Mouse (Mus musculus): ENCODE results near the gene Paip2b.
"Not testable (repeated sequence)": the region's sequence is repeated elsewhere in the genome, so short reads cannot be mapped to it uniquely, and the experiment has no call there.

Gene Paip2b

DNA sequence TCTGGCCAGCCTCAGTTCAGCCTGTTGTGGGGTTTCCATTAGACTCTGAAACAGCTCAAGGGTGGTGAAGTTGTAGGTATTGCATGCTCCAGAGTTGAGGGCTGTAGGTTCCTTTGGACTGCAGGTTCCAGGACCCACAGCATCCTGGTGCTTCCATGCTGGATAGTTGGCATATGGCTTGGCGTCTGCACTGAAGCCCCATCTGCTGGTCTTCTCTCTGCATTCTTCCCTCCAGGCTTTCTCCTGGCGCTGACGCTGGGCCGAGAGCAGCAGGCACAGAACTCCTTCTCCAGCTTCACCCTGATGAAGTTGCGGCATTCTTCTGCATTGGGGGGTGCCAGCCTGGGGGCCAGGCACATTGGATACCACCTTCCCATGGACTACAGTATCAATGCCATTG, 29.5 kb downstream of the Paip2b start:
- DNase-seq (ENCODE audit: low spot score): no peak

DNA sequence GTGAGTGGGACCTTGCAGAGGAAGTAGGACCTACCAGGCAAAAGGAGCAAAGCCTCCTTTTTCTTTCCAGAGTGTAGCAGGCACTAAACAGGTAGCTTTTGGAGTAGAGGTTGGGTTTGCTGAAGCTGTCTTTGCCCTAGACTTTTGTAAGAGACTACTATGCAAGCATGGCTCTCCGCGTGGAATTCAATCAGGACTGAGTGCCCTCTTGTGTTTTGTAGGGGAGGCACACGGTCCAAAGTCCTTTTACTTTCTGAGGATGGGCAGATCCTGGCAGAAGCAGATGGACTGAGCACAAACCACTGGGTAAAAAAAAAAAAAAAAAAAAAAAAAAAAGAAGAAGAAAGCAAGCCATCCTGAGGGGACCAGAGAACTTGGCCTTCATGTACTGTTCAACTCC, 34.9 kb downstream of the Paip2b start:
- DNase-seq (ENCODE audit: low spot score): no peak

DNA sequence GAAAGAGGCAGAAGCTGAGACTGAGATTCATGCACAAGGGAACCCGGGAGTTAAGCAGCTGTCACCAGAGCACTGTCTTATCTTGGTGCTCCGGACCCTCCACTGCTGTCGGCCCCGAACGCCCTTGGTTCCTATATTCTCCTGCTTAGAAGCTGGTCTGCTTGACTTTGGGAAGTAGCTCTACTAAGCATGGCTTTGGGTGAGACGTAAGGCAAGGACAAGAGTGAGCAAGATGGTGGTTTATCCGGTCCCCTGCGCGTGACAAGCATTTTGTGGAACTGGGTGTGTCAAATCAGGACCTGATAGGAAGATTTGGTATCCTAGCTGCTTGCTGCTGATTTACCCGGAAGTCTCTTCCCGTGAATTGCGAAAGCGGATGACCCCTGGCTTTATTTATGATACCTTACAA, 36.0 kb downstream of the Paip2b start:
- DNase-seq (ENCODE audit: low spot score): no peak

DNA sequence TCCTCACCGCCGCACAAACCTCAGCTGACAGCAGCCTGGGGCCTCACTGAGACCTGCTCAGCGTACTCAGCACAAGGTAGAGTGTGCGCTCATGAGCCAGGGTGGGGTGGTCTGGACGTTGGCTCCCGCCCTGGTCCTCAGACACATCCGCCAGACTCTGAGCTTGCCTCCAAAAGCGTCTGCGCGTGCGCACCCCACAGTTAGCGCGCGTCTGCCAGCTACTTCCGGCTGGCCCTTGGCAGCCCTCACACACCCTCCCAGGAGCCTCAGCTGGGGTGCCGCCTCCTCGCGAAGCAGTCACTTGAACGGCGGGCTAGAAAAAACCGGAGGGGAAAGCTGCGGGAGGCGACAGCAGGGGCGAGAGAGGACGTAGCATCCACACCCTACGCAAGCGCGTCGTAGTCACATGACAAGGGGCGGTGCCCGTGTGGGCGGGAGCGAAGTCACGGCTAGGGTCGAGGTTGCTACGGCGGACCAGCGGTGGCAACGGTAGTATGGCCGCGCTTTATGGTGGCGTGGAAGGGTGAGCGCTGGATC, 36.7 kb downstream of the Paip2b start, which contains the start of gene Nagk:
Nagk (plus strand) TSS at position 223 of the 537 bp plus-strand sequence.
- DNase-seq (ENCODE audit: low spot score): peak; percentile 88

DNA sequence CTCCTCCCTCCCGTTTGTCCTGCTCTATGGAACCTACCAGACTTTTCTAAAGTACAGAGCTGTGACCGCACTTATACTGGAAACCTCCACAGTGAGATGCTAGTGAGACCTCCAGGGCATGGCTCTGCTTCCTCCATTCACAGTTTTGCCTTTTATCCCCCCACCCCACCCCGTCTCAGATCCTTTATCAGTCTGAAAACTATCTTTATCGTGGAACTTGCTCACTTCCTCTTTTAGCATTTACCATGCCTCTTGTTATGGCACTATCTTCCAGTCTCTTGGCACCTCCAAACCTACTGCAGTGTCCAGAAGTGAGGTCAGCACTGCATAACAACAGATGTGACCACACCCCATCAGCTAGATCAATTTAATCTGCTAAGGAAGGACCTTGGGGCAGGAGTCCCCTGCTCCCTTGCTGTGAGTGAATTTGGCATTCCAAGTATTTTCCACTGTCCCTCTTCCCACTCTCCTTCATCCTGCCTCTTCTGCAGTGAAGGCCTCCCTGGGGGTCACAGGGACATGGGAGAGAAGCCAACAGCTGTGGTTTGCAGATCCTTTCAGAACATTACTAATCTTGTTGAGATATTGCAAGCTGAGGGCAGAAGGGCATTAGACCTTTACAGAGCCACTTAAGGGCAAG, 40.2 kb downstream of the Paip2b start:
- no peak for DNase-seq (ENCODE audit: low spot score)

DNA sequence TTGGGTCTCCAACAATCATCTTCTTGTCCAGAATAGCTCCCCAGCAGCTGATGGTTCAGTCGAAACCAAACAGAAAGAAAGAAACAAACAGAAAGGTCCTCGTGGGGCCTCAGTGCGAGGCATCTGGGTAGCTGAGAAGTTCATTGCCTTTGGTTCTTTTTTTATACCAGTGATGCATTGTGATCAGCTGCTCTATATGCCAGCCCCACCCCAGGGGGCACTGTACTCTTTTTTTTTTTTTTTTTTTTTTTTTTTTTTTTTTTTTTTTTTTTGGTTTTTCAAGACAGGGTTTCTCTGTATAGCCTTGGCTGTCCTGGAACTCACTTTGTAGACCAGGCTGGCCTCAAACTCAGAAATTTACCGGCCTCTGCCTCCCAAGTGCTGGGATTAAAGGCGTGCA, 41.0 kb downstream of the Paip2b start:
- not testable (repeated sequence) for DNase-seq (ENCODE audit: low spot score)

DNA sequence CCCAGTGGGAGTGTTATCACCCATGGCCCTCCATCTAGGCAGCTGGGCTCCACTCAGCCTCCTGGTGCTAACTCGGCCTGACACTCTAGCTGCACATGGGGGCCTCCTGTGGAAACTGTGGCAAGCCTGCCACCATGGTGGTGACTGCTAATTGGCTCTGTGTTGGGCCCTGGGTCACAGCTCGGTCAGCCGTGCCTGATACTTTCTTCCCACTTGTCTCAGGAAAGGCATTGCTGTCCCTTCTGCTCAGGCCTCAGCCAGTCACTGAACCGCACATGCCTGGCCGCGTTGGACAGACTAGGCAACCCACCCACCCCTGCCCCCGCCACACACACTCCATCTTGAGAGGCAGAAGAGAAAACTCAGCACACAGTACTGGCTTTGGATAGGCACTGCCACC, 43.0 kb downstream of the Paip2b start:
- no peak for DNase-seq (ENCODE audit: low spot score)

DNA sequence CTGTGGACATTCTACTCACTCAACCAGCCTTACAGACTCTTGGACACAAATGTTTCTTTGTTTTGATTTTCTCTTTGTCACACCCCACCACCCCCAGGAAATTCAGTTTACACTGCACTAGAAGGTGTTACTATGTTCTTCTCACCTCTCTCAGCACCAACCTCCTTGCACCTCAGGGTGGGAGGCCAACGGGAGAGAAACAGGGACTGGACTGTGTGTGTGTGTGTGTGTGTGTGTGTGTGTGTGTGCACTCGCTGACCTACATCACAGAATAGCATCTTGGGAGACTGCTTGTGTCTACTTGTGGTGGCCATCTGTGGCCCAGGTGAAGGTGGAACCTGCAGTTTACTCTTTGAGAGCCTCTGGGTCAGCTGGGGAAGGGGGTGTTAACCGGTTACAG, 45.1 kb downstream of the Paip2b start:
- no peak for DNase-seq (ENCODE audit: low spot score)

DNA sequence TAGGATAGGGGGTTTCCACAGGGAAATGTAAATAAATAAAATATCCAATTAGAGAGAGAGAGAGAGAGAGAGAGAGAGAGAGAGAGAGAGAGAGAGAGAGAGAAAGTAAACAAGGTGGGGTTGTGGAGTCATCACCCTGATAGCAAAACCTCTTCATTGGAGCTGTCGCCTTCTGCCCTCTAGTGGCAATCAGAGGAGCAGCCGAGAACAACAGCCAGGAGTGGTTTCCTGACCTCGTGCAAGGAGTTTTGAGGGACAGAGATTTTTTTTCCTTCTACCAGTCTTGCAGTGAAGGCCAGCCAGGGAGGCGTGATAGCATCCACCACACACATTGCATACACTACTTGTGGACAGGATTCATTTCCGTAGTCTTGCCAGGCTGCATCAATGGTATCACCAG, 52.5 kb downstream of the Paip2b start:
- peak; percentile 38 for DNase-seq (ENCODE audit: low spot score)

DNA sequence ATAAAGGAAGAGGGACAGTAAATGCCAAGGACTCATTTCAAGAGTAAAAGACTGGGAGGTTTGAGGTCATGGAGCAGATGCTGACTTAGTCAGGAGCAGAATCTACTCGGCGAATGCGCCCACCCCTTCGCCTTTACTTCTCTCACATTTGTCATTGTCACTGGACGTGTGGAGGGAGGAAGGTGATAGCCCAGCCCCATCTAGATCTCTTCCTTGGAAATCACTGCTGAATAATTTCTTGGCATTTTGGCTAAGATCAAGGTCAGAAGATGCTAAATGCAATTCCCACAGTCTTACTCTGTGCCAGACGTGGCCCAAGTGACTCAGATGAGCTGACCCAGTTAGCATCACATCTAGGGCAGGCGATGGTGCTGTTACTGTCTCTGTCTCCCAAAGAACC, 53.2 kb downstream of the Paip2b start:
- no peak for DNase-seq (ENCODE audit: low spot score)

DNA sequence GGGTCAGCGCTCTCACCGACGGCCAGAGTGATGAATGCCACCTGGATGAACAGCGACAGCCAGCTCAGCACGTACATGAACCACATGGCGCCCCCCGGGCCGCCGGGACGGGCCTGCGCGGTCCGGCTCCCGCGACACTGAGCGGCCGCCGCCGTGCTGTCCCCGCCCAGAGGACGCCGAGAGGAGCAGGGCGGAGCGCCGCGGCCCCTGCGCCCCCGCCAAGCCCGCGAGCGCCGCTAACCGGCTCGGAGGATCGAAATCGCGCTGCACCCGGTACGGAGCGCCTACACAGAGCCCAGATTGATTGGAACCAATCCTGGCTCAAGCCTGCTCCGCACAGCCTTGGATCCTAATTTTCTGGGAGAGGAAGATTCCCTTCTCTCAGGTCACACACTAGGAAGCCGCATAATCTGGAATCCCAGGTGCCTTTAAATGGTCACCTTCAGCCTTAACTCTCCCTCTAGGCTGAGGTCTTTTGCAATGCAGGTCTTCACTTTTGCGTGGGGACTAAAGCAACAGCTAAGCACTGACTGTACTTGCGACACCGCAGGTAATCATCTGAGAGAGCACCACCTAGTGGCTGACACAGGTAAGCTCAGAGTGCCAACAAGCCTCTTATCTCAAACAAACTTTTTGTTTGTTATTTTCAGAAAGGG, 55.8 kb downstream of the Paip2b start, which contains the start of gene Tex261:
Tex261 (minus strand) TSS at position 176 of the 656 bp plus-strand sequence.
- DNase-seq (ENCODE audit: low spot score): peak; percentile 89

DNA sequence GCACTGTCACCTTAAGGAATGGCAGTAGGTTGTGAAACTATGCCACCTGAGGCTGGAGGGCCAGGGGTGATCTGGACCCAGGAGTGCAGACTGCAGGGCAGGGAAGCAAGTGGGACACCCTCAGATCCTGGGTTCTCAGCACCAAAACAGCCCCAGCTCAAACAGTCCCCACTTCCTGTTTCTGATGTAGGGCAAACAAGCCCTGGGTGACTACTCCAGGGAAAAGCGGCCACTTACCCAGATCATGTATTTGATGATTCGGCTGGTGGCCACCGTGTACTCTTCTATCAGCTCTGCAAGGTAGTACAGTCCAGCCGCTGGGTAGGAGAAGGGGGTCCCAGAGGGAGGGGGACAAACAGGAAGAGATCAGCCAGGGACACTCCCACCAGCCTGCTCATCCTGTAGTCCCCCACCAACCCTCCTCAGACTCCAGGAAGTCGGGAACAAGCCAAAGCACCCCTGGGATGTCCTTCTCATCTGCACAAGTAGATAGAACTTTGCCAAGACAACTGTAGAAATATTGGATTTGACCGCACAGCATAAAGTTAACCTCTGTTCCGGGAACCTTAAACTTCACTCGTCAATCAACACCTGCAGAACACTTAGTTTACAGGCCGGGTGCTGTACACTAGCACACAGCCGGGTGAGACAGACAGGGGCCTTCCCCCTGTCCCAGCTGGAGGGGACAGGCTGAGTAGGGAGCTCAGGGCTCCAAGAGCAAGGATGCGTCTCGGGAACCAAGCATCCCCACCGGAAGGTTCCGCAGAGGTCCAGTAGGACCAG, 56.6 kb downstream of the Paip2b start:
- no peak for DNase-seq (ENCODE audit: low spot score)

DNA sequence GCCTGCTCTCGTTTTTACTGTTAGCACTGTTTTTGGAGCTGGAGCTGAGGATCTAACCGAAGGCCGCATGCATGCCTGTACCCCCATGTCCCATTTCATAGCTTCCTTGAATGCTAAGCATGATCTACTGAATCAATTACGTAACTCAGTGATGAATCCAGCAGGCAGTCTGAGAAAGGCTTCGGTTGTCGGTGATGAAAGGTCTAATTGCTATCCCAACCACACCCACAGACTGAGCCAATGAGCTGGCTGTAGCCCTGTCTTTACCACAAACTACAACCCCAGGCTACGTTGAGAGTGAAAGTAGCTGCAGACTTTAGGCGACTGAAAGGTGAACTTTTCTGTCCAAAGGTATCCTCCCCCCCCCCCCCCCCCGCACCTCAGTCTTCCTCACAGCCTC, 57.4 kb downstream of the Paip2b start:
- DNase-seq (ENCODE audit: low spot score): no peak

DNA sequence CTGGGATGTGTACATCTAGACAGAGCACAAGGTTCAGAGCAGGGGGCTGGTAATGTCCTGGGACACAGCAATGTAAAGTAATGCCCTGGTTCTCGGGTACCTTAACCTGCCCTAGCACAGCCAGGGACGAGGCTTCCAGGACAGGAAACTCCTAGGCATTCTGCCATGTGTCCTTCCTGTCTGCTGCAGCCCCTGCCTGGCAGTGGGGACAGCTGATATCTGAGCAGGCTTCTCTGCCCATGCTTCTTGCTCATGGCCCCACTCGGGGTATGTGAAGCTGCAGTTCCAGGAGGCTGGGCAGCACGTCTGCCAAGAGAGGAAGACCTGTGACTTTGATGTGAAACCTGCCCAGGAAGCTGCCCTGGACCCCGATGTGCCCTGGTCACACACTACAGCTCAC, 63.1 kb downstream of the Paip2b start:
- no peak for DNase-seq (ENCODE audit: low spot score)

DNA sequence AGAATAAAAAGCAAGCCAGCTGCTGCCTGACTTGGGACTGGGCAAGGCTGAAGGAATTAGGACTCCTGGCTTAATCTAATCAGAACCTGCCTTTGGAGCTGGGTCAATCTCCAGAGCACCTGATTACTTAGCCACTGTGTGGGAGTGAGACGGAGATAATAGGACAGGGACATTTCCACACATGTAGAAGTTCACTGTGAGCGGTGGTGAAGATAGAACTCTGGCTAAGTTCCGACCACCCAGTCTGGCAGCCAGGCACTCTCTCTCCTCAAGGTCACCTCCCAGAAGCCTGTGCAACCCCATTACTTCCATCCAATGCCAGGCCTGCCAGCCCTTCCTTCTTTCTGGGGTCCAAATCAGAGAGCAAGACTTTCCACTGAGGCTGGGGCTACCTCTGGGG, 64.6 kb downstream of the Paip2b start:
- no peak for DNase-seq (ENCODE audit: low spot score)

DNA sequence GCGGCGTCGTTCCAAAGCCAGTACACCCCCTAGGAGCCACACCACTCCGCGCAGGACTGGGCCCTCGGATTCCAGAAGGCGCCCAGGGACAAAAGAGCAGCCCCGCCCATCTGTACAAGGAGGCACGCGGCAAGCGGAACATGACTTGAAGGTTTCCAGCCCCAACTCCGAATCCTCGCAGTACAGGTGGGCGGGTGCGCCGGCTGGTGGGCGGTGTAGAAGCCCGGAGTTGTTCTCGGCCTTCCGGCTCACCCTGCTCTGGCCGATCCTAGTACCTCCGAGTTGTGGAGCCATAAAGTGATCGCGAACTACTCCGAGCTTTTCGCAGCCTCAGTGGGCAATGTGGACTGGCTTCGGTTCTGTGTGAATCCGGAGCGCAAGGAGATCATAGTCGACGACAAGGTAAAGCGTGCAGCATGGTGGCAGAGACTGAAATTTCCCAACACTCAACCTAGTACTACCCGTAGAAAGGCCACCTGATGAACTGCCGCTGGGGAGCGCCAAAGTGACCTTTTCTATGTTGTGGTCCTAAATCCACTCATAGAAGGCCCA, 68.6 kb downstream of the Paip2b start:
- peak; percentile 16 for DNase-seq (ENCODE audit: low spot score)

DNA sequence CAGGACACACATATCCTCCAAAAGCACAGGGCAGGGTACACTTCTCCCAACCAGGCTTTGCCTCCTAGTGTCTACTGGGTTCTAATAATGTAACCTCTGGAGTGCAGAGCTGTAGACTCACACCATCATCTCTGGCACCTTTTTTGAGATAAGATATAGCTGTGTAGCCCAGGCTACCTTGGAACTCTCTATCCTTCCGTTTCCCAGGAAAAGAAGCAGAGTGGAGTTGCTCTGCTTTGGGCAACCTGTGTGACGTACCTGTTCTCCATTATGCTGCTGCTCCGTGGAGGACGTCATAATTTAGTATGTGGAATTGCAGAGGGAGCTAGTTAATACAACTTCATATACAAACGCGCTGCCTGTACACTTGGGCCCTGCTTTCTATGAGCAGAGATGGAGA, 69.2 kb downstream of the Paip2b start, which contains the start of gene Ankrd53:
Ankrd53 (plus strand) TSS at position 301 of the 400 bp plus-strand sequence.
- no peak for DNase-seq (ENCODE audit: low spot score)

DNA sequence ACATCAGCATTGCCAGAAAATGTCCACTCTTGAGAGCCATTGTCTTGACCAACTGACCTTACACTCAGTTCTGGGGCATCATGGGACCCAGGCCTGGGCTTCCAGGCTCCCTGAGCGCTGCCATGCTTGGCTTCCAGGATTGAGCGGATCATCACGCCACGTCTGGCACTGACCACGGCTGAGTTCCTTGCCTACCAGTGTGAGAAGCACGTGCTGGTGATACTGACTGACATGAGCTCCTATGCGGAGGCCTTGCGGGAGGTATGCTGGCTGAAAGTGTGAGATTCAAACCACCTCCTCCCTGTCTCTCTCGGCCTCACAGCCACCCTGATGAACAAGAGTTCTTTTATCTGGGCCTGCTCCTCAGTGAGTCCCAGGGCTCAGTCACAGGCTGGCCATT, 75.5 kb downstream of the Paip2b start:
- no peak for DNase-seq (ENCODE audit: low spot score)
